Mouse (Mus musculus) layer of hippocampus, adult 8-10 months (tissue): ENCODE measurements at regions not wholly inside any gene's neighbourhood (a gene's known extent, or its start where the extent isn't known, plus 50 kb on each side); places are given as distances from the start of the nearest gene placed in this dataset.

ENCODE experiments used
- DNase-seq, 2 experiments: peaks; one replicate each; pipeline ENCODE4 v3.0.0; 2022; ENCODE audit warnings: low spot score in 2 of 2

DNA sequence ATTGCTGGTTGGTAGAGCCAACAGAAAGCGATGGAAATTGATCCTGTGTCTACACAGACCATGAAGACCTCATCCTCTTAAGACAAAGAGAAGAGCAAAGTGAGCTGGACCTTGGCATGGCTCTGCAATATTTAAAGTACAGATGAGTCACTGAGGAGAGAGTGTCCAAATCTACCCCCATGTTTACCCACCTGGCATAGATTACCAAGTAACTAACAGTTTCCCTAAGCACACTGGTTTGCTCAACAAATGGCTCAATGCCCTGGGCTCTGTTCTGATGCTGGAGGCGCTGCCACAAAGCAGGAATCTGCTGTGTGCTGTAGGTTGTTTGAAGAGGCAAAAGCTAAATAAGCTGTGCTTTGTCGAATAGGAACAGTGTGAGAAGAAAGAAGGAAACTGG, 345.0 kb upstream of the Gm10131 start:
- peak; percentile 19 to 32 for DNase-seq

GRCm38 (mm10) chr8:34455376-34455775, 343.8 kb upstream of the Gm10131 start:
- no peak for DNase-seq

DNA sequence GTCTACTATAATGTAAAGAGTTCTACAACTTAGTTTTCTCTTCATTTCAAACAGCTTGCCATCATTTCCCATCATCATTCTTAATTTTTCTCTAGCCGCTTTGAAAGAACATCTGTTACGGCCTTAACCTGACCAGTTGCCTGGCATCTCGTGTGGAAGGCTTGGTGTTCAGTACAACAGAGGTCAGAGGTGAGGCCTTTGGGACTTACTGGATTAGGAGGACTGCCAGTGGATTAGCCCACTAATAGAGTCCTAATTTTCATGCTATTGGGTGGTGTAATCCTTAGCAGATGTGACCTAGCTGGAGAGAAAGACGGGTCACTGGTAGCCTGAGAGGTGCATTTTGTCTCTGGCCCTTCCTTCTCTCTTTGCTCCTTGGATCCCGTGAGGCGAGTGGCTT, 341.3 kb upstream of the Gm10131 start:
- no peak for DNase-seq

DNA sequence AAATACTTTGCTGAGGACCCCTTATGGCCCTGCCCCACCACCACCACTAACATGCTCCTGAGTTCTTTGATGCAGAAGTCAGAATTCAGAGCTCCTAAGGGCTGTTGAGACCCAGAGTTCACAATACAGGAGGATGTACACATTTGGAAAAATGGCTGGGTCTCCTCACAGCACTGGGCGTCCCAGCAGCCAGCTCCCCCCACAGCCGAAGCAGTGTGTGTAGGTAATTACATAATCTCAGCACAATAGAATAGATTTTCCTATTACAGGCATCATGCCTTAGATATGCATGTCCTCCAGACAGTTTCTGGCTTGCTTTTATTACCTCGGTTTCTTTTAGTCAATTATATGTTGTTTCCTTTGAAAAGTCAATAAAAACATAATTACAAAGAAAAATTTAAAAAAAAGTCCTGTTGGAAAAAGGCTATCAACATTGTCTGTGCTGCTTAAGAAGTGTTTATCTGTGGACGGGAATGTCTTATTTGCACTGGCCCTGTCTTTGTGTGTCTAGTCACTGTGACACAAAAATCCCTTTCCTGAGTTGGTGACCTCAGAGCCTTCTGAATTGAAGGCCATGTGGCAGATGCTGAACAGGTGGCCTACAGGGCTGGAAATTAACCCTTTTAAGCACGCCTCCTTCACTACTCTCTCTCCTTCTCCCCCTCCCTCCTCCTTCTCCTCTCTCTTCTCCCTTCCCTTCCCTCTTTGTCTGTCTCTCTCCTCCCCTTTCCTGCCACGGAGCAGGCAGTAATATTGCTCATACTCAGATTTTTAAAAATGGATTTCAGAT, 339.9 kb upstream of the Gm10131 start:
- DNase-seq: no peak

DNA sequence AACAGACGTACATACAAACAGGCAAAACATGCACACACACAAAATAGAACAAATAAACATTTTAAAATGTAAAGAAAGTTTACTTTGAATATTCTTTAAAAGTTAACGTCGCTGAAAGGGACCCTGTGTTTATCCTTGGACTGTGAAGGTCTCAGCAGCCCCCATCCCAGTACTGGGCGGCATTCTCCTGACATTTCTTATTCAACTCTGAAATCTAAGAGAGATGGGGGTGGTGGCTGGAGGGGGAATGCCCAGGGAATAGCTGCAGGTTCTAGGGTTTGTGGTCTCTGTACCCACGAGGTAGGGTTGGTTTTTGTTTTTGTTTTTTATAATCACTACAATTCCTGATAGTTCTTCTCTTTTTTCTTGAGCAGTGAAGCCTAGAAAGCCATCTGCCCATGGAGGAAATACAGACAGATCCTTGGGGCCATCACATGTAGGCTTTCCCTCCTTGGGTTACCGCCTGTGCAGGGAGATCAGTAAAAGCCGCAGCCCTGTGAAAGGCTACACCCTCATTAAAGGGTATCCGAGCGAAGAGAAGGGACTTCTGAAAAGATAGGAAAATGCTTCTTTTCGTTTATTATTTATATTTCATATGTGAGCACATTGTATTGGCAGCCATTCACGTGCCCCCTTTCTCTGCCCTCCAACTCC, 338.0 kb upstream of the Gm10131 start:
- no peak for DNase-seq

- no peak for DNase-seq
These were observed 336.6 kb upstream of the Gm10131 start for GRCm38 (mm10) chr8:34447880-34448830.

GRCm38 (mm10) chr8:34442688-34443087, 331.2 kb upstream of the Gm10131 start:
- peak; percentile 11 to 38 for DNase-seq

GRCm38 (mm10) chr8:34441756-34442155, 330.2 kb upstream of the Gm10131 start:
- DNase-seq: no peak

GRCm38 (mm10) chr8:34440771-34441170, 329.2 kb upstream of the Gm10131 start:
- no peak for DNase-seq

GRCm38 (mm10) chr8:34438771-34439170, 327.2 kb upstream of the Gm10131 start:
- DNase-seq: no peak

GRCm38 (mm10) chr8:34431985-34432384, 320.4 kb upstream of the Gm10131 start:
- DNase-seq: no peak

GRCm38 (mm10) chr8:34429231-34429630, 317.7 kb upstream of the Gm10131 start:
- no peak for DNase-seq

GRCm38 (mm10) chr8:34401571-34401970, 290.0 kb upstream of the Gm10131 start:
- no peak for DNase-seq

- no peak for DNase-seq
These were observed 287.6 kb upstream of the Gm10131 start for GRCm38 (mm10) chr8:34398914-34399813.

DNA sequence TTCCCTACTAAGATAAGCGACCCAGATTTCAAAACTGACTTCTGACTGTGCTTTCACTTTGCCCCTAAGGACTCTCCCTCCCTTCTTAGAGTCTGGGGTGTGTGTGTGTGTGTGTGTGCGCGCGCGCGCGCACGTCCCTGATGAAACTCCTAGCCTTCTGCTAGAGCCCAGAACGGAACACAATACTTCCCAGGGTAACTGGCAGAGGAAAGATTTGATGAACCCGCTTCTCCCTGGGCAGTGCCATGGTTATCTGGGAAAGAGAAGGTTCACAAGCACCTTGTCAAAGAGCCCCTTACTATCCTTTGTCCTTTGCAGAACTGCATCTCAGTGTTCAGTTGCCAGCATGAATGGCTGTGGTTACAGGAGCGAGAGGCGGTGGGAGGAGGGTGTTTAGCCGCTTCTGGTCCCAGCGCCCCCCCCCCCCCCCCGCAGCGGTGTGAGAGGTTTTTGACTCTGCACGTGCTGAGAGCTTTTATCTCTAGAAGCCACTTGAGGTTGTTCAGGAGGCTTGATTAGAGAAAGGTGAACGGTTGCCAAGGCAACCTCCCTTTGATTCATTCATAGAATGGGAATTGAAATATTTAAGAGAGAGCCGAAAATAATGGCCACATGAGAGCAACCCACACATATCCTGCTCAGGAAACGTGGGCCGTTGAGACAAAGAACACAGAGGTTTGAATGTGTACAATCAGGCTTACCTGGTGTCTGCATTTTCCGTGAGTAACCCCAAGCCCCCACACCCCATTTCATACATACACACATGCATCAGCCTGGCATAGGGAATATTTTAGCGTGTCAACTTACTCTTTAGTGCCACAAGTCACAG, 286.3 kb upstream of the Gm10131 start:
- DNase-seq: no peak

GRCm38 (mm10) chr8:34397225-34397582, 285.7 kb upstream of the Gm10131 start:
- DNase-seq: no peak

GRCm38 (mm10) chr8:34392981-34393828, 281.7 kb upstream of the Gm10131 start:
- peak; percentile 79 to 82 for DNase-seq

DNA sequence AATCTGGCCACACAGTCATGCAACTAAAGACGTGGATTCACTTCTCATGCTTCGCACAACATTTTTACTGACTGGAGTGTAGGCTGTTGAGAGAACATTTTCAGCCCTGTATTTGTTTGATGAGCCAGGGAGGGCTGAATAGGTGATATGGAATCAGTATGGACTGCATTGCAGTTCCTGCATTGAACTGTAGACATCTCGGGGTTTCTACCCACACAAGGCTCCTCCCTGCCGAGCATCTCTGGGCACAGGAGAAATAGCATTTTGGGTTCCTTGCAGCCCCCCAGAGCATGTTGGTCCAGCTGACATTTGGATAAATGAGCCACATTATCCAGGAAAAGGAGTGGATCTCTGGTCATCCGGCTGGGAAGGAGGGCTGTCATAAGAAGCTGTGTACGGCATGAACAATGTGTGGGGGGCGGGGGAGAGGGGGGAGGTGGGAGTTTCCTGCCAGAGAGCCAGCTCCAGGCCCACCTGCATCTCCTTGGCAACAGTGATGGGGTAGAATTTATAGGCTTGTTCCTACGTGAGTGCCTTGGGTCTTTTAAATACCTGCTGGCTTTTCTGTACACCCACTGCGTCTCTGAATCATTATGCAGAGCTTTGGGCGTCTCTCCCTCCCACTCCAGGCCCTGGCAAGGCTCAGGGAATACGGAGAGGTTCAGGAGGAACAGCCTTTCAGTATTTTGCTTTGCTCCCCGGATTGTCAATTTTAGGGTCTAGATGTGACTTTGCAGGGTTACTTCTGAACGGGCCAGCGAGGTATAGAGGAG, 280.9 kb upstream of the Gm10131 start:
- peak; percentile 56 to 63 for DNase-seq
